Mouse (Mus musculus) MEL (cell line): ENCODE measurements at regions not wholly inside any gene's neighbourhood (a gene's known extent, or its start where the extent isn't known, plus 50 kb on each side); places are given as distances from the start of the nearest gene placed in this dataset.
A peak's percentile ranks its signal among the peaks of the same experiment; 100 is the strongest.

Experiments used
- CHD1 ChIP-seq: IDR thresholded peaks from 2 replicates; pipeline ENCODE4 v1.6.1; 2012; ENCODE audit warnings: low read depth, mild to moderate bottlenecking, inconsistent platforms, low read length, improper control_type of control experiment
- CHD2 ChIP-seq: IDR thresholded peaks from 2 replicates; pipeline ENCODE4 v1.6.1; 2011; ENCODE audit warnings: low read length, improper control_type of control experiment
- CTCF ChIP-seq, 3 experiments: IDR thresholded peaks in 2 of 3; conservative IDR thresholded peaks in 1 of 3; 2 replicates each; pipeline ENCODE4 v1.5.1; 2011 to 2012; ENCODE audit warnings: low read length in 3 of 3, low read depth in 2 of 3, mild to moderate bottlenecking in 2 of 3, improper control_type of control experiment in 1 of 3, inconsistent platforms in 1 of 3, mixed read lengths in 1 of 3, moderate library complexity in 1 of 3; ENCODE audit not compliant: control insufficient read depth in 1 of 3, insufficient read depth in 1 of 3, poor library complexity in 1 of 3, severe bottlenecking in 1 of 3
- GABPA ChIP-seq: IDR thresholded peaks from 2 replicates; pipeline ENCODE4 v1.6.1; 2012; ENCODE audit warnings: low read depth, mild to moderate bottlenecking, inconsistent platforms, low read length, improper control_type of control experiment, moderate library complexity
- MEF2A ChIP-seq: IDR thresholded peaks from 2 replicates; pipeline ENCODE4 v1.6.1; 2014; ENCODE audit warnings: low read depth, mild to moderate bottlenecking, inconsistent platforms, low read length, improper control_type of control experiment; ENCODE audit not compliant: poor library complexity, insufficient replicate concordance, severe bottlenecking; ENCODE audit errors: extremely low read depth
- POLR2A ChIP-seq, 2 experiments: IDR thresholded peaks; 2 replicates each; pipeline ENCODE4 v1.6.1; 2011 to 2012; ENCODE audit warnings: low read length in 2 of 2, mild to moderate bottlenecking in 2 of 2, control low read depth in 1 of 2, improper control_type of control experiment in 1 of 2, low read depth in 1 of 2, moderate library complexity in 1 of 2; ENCODE audit not compliant: control insufficient read depth in 1 of 2, insufficient read depth in 1 of 2, poor library complexity in 1 of 2
- RCOR1 ChIP-seq: IDR thresholded peaks from 2 replicates; pipeline ENCODE4 v1.6.1; 2012; ENCODE audit warnings: low read depth, mild to moderate bottlenecking, inconsistent platforms, low read length, improper control_type of control experiment
- SMC3 ChIP-seq: IDR thresholded peaks from 2 replicates; pipeline ENCODE4 v1.6.1; 2011; ENCODE audit warnings: low read depth, low read length, improper control_type of control experiment
- TBP ChIP-seq: IDR thresholded peaks from 2 replicates; pipeline ENCODE4 v1.8.0; 2011; ENCODE audit warnings: low read depth, low read length, improper control_type of control experiment
- ZNF384 ChIP-seq: IDR thresholded peaks from 2 replicates; pipeline ENCODE4 v1.6.1; 2012; ENCODE audit warnings: low read depth, mild to moderate bottlenecking, inconsistent platforms, low read length, improper control_type of control experiment

- peak; percentile 32 to 65 (median 60); a peak in 5 of 6 replicates for TF ChIP-seq CTCF (IDR thresholded peaks at IDR 0.05 in 2 of 3, conservative IDR thresholded peaks at IDR 0.05 in 1 of 3; ENCODE audit: control insufficient read depth in 1 of 3, insufficient read depth in 1 of 3, low read depth in 2 of 3, low read length in 3 of 3, poor library complexity in 1 of 3, severe bottlenecking in 1 of 3)
- TF ChIP-seq POLR2A (IDR thresholded peaks at IDR 0.05; ENCODE audit: control insufficient read depth in 1 of 2, insufficient read depth in 1 of 2, low read depth in 1 of 2, low read length in 2 of 2, poor library complexity in 1 of 2), result no peak
- TF ChIP-seq SMC3, result peak; percentile 55
- TF ChIP-seq GABPA, result no peak
- TF ChIP-seq RCOR1, result no peak
- no peak for TF ChIP-seq CHD1
- no peak for TF ChIP-seq MEF2A
- no peak for TF ChIP-seq CHD2
- no peak for TF ChIP-seq ZNF384
- no peak for TF ChIP-seq TBP
Measured at GRCm38 (mm10) chr2:106194369-106195023, 191.1 kb upstream of the Dnajc24 start.
